Mouse (Mus musculus): ENCODE measurements around the gene Usp47. TPM values are rescaled to one million over a fixed set of nuclear protein-coding genes. Genes with fewer than 3 reads are reported as not detected.
"Not testable (repeated sequence)": the region's sequence is repeated elsewhere in the genome, so short reads cannot be mapped to it uniquely, and the experiment has no call there.

Gene Usp47
- polyA plus RNA-seq, 1 experiment from 2014 or later, result 119 TPM

GRCm38 (mm10) chr7:112094923-112095322, 71.6 kb downstream of the Usp47 start:
- not testable (repeated sequence) for H3K4me2 ChIP-seq (ENCODE audit: low read depth); H3K27me3 ChIP-seq (ENCODE audit: control insufficient read depth, insufficient read depth, low read length); H3K9ac ChIP-seq (ENCODE audit: low read length); H3K4me1 ChIP-seq (ENCODE audit: control insufficient read depth, insufficient read depth, low read length); H3K27ac ChIP-seq (ENCODE audit: low read depth, low read length); ATAC-seq (ENCODE audit: insufficient read depth, low FRiP score, low TSS enrichment); DNase-seq (ENCODE audit: low spot score); H3K9me3 ChIP-seq (ENCODE audit: control insufficient read depth, low read length); H3K4me3 ChIP-seq (ENCODE audit: low read depth, low read length)
- H3K36me3 ChIP-seq (ENCODE audit: control insufficient read depth, insufficient read depth, low read length), result peaks cover 16% of the 10 kb centered on the region
- WGBS, result 93% methylated on average over 4 of the region's 4 CpGs

- no peak for DNase-seq (ENCODE audit: low spot score)
- Histone ChIP-seq H3K4me3 (ENCODE audit: low read depth, low read length) (no peak overlapping the region), H3K27ac (ENCODE audit: low read depth, low read length) (no peak overlapping the region), H3K27me3 (ENCODE audit: control insufficient read depth, insufficient read depth, low read length) (no peaks in the 10 kb centered on the region), H3K9me3 (ENCODE audit: control insufficient read depth, low read length) (no peaks in the 10 kb centered on the region), H3K9ac (ENCODE audit: low read length) (no peak overlapping the region), H3K4me2 (ENCODE audit: low read depth) (no peak overlapping the region), H3K36me3 (ENCODE audit: control insufficient read depth, insufficient read depth, low read length) (peaks cover 6% of the 10 kb centered on the region), H3K4me1 (ENCODE audit: control insufficient read depth, insufficient read depth, low read length) (no peaks in the 10 kb centered on the region)
- ATAC-seq (ENCODE audit: insufficient read depth, low FRiP score, low TSS enrichment), result no peak
- 95% methylated on average over 2 of the region's 2 CpGs for WGBS
Measured at GRCm38 (mm10) chr7:112100887-112101286, 77.6 kb downstream of the Usp47 start.

GRCm38 (mm10) chr7:112102933-112103332, 79.6 kb downstream of the Usp47 start:
- H3K9me3 ChIP-seq (ENCODE audit: control insufficient read depth, low read length), result no peaks in the 10 kb centered on the region
- H3K36me3 ChIP-seq (ENCODE audit: control insufficient read depth, insufficient read depth, low read length), result peaks cover 9% of the 10 kb centered on the region
- no peak overlapping the region for H3K4me2 ChIP-seq (ENCODE audit: low read depth)
- ATAC-seq (ENCODE audit: insufficient read depth, low FRiP score, low TSS enrichment) (no peak), DNase-seq (ENCODE audit: low spot score) (no peak)
- no peak overlapping the region for H3K9ac ChIP-seq (ENCODE audit: low read length)
- WGBS, result 82% methylated on average over 5 of the region's 5 CpGs
- H3K27ac ChIP-seq (ENCODE audit: low read depth, low read length), result no peak overlapping the region
- H3K4me1 ChIP-seq (ENCODE audit: control insufficient read depth, insufficient read depth, low read length), result no peaks in the 10 kb centered on the region
- H3K27me3 ChIP-seq (ENCODE audit: control insufficient read depth, insufficient read depth, low read length), result no peaks in the 10 kb centered on the region
- H3K4me3 ChIP-seq (ENCODE audit: low read depth, low read length), result no peak overlapping the region

GRCm38 (mm10) chr7:112103816-112104215, 80.5 kb downstream of the Usp47 start:
- Histone ChIP-seq H3K27me3 (ENCODE audit: control insufficient read depth, insufficient read depth, low read length) (no peaks in the 10 kb centered on the region), H3K27ac (ENCODE audit: low read depth, low read length) (no peak overlapping the region), H3K36me3 (ENCODE audit: control insufficient read depth, insufficient read depth, low read length) (peaks cover 12% of the 10 kb centered on the region), H3K9ac (ENCODE audit: low read length) (no peak overlapping the region), H3K4me1 (ENCODE audit: control insufficient read depth, insufficient read depth, low read length) (no peaks in the 10 kb centered on the region), H3K9me3 (ENCODE audit: control insufficient read depth, low read length) (no peaks in the 10 kb centered on the region), H3K4me3 (ENCODE audit: low read depth, low read length) (no peak overlapping the region), H3K4me2 (ENCODE audit: low read depth) (no peak overlapping the region)
- WGBS, result 94% methylated on average over 5 of the region's 5 CpGs
- no peak for DNase-seq (ENCODE audit: low spot score)
- no peak for ATAC-seq (ENCODE audit: insufficient read depth, low FRiP score, low TSS enrichment)

GRCm38 (mm10) chr7:112108757-112109156, 85.5 kb downstream of the Usp47 start:
- no peak overlapping the region for H3K27ac ChIP-seq (ENCODE audit: low read depth, low read length)
- no peak overlapping the region for H3K4me3 ChIP-seq (ENCODE audit: low read depth, low read length)
- H3K4me2 ChIP-seq (ENCODE audit: low read depth), result no peak overlapping the region
- no peaks in the 10 kb centered on the region for H3K27me3 ChIP-seq (ENCODE audit: control insufficient read depth, insufficient read depth, low read length)
- no peaks in the 10 kb centered on the region for H3K9me3 ChIP-seq (ENCODE audit: control insufficient read depth, low read length)
- H3K36me3 ChIP-seq (ENCODE audit: control insufficient read depth, insufficient read depth, low read length), result peaks cover 15% of the 10 kb centered on the region
- DNase-seq (ENCODE audit: low spot score), result no peak
- no peaks in the 10 kb centered on the region for H3K4me1 ChIP-seq (ENCODE audit: control insufficient read depth, insufficient read depth, low read length)
- H3K9ac ChIP-seq (ENCODE audit: low read length), result no peak overlapping the region
- ATAC-seq (ENCODE audit: insufficient read depth, low FRiP score, low TSS enrichment), result no peak

- no peaks in the 10 kb centered on the region for H3K9me3 ChIP-seq (ENCODE audit: control insufficient read depth, low read length)
- DNase-seq (ENCODE audit: low spot score) (no peak), ATAC-seq (ENCODE audit: insufficient read depth, low FRiP score, low TSS enrichment) (no peak)
- H3K4me3 ChIP-seq (ENCODE audit: low read depth, low read length), result no peak overlapping the region
- WGBS, result 92% methylated on average over 19 of the region's 19 CpGs
- no peaks in the 10 kb centered on the region for H3K27me3 ChIP-seq (ENCODE audit: control insufficient read depth, insufficient read depth, low read length)
- H3K9ac ChIP-seq (ENCODE audit: low read length), result no peak overlapping the region
- H3K36me3 ChIP-seq (ENCODE audit: control insufficient read depth, insufficient read depth, low read length), result peaks cover 13% of the 10 kb centered on the region
- H3K4me2 ChIP-seq (ENCODE audit: low read depth), result no peak overlapping the region
- H3K27ac ChIP-seq (ENCODE audit: low read depth, low read length), result no peak overlapping the region
- no peaks in the 10 kb centered on the region for H3K4me1 ChIP-seq (ENCODE audit: control insufficient read depth, insufficient read depth, low read length)
Measured at GRCm38 (mm10) chr7:112110638-112111372, 87.5 kb downstream of the Usp47 start.

- H3K36me3 ChIP-seq (ENCODE audit: control insufficient read depth, insufficient read depth, low read length), result no peaks in the 10 kb centered on the region
- no peak overlapping the region for H3K4me2 ChIP-seq (ENCODE audit: low read depth)
- 90% methylated on average over 7 of the region's 7 CpGs for WGBS
- H3K27me3 ChIP-seq (ENCODE audit: control insufficient read depth, insufficient read depth, low read length), result no peaks in the 10 kb centered on the region
- no peaks in the 10 kb centered on the region for H3K9me3 ChIP-seq (ENCODE audit: control insufficient read depth, low read length)
- H3K4me1 ChIP-seq (ENCODE audit: control insufficient read depth, insufficient read depth, low read length), result peaks cover 4% of the 10 kb centered on the region; the same call in 1 of the 2 replicates
- no peak for DNase-seq (ENCODE audit: low spot score)
- no peak overlapping the region for H3K4me3 ChIP-seq (ENCODE audit: low read depth, low read length)
- no peak for ATAC-seq (ENCODE audit: insufficient read depth, low FRiP score, low TSS enrichment)
- no peak overlapping the region for H3K27ac ChIP-seq (ENCODE audit: low read depth, low read length)
- no peak overlapping the region for H3K9ac ChIP-seq (ENCODE audit: low read length)
Measured at GRCm38 (mm10) chr7:112117501-112117900, 94.2 kb downstream of the Usp47 start.

- ATAC-seq (ENCODE audit: insufficient read depth, low FRiP score, low TSS enrichment) (no peak), DNase-seq (ENCODE audit: low spot score) (no peak)
- Histone ChIP-seq H3K27ac (ENCODE audit: low read depth, low read length) (no peak overlapping the region), H3K27me3 (ENCODE audit: control insufficient read depth, insufficient read depth, low read length) (no peaks in the 10 kb centered on the region), H3K9ac (ENCODE audit: low read length) (no peak overlapping the region), H3K4me2 (ENCODE audit: low read depth) (no peak overlapping the region), H3K36me3 (ENCODE audit: control insufficient read depth, insufficient read depth, low read length) (no peaks in the 10 kb centered on the region), H3K4me1 (ENCODE audit: control insufficient read depth, insufficient read depth, low read length) (peaks cover 4% of the 10 kb centered on the region; the same call in 1 of the 2 replicates), H3K9me3 (ENCODE audit: control insufficient read depth, low read length) (no peaks in the 10 kb centered on the region), H3K4me3 (ENCODE audit: low read depth, low read length) (no peak overlapping the region)
- 92% methylated on average over 7 of the region's 7 CpGs for WGBS
Measured at GRCm38 (mm10) chr7:112118086-112118485, 94.8 kb downstream of the Usp47 start.

- Histone ChIP-seq H3K4me1 (ENCODE audit: control insufficient read depth, insufficient read depth, low read length) (peaks cover 4% of the 10 kb centered on the region; the same call in 1 of the 2 replicates), H3K36me3 (ENCODE audit: control insufficient read depth, insufficient read depth, low read length) (no peaks in the 10 kb centered on the region), H3K9ac (ENCODE audit: low read length) (no peak overlapping the region), H3K27me3 (ENCODE audit: control insufficient read depth, insufficient read depth, low read length) (no peaks in the 10 kb centered on the region), H3K4me3 (ENCODE audit: low read depth, low read length) (no peak overlapping the region), H3K4me2 (ENCODE audit: low read depth) (no peak overlapping the region), H3K27ac (ENCODE audit: low read depth, low read length) (no peak overlapping the region), H3K9me3 (ENCODE audit: control insufficient read depth, low read length) (no peaks in the 10 kb centered on the region)
- WGBS, result 83% methylated on average over 7 of the region's 7 CpGs
- no peak for DNase-seq (ENCODE audit: low spot score)
- no peak for ATAC-seq (ENCODE audit: insufficient read depth, low FRiP score, low TSS enrichment)
Measured at GRCm38 (mm10) chr7:112119248-112119647, 95.9 kb downstream of the Usp47 start.

Data from neural tube, embryonic 11.5 days (tissue).